Mouse (Mus musculus): ENCODE measurements at regions not wholly inside any gene's neighbourhood (a gene's known extent, or its start where the extent isn't known, plus 50 kb on each side); places are given as distances from the start of the nearest gene placed in this dataset. TPM values are rescaled to one million over a fixed set of nuclear protein-coding genes. Genes with fewer than 3 reads are reported as not detected.

GRCm38 (mm10) chr4:67662122-67662521, 834.7 kb downstream of the Tlr4 start:
- no peak for DNase-seq (ENCODE audit: low spot score)
- H3K9me3 ChIP-seq (replicated peaks; ENCODE audit: control insufficient read depth, low read length): no peaks in the 10 kb centered on the region
- H3K27me3 ChIP-seq (ENCODE audit: control insufficient read depth, insufficient read depth, low read length): no peaks in the 10 kb centered on the region
- H3K4me1 ChIP-seq (ENCODE audit: control insufficient read depth, insufficient read depth, low read length): no peaks in the 10 kb centered on the region
- H3K4me2 ChIP-seq (ENCODE audit: low read depth, low read length): no peak overlapping the region
- H3K27ac ChIP-seq (replicated peaks; ENCODE audit: low read depth, low read length): no peak overlapping the region
- H3K36me3 ChIP-seq (replicated peaks; ENCODE audit: control insufficient read depth, insufficient read depth, low read depth, low read length): no peaks in the 10 kb centered on the region
- ATAC-seq (replicated peaks; ENCODE audit: insufficient number of reproducible peaks, low FRiP score, low TSS enrichment, low read depth): no peak
- H3K9ac ChIP-seq (replicated peaks; ENCODE audit: low read length): no peak overlapping the region
- H3K4me3 ChIP-seq (ENCODE audit: low read depth, low read length): no peak overlapping the region
- 41% methylated on average over 3 of the region's 3 CpGs for WGBS

- Histone ChIP-seq H3K9me3 (replicated peaks; ENCODE audit: control insufficient read depth, low read length) (no peaks in the 10 kb centered on the region), H3K36me3 (replicated peaks; ENCODE audit: control insufficient read depth, insufficient read depth, low read depth, low read length) (no peaks in the 10 kb centered on the region), H3K4me3 (ENCODE audit: low read depth, low read length) (no peak overlapping the region), H3K27me3 (ENCODE audit: control insufficient read depth, insufficient read depth, low read length) (no peaks in the 10 kb centered on the region), H3K27ac (replicated peaks; ENCODE audit: low read depth, low read length) (no peak overlapping the region), H3K4me1 (ENCODE audit: control insufficient read depth, insufficient read depth, low read length) (no peaks in the 10 kb centered on the region), H3K9ac (replicated peaks; ENCODE audit: low read length) (no peak overlapping the region), H3K4me2 (ENCODE audit: low read depth, low read length) (no peak overlapping the region)
- WGBS: 74% methylated on average over 1 of the region's 1 CpGs
- ATAC-seq (replicated peaks; ENCODE audit: insufficient number of reproducible peaks, low FRiP score, low TSS enrichment, low read depth) (no peak), DNase-seq (ENCODE audit: low spot score) (no peak)
Observed at GRCm38 (mm10) chr4:67673961-67674360, 846.6 kb downstream of the Tlr4 start.

GRCm38 (mm10) chr4:67677589-67677988, 850.2 kb downstream of the Tlr4 start:
- ATAC-seq (replicated peaks; ENCODE audit: insufficient number of reproducible peaks, low FRiP score, low TSS enrichment, low read depth) (no peak), DNase-seq (ENCODE audit: low spot score) (no peak)
- no peak overlapping the region for H3K4me2 ChIP-seq (ENCODE audit: low read depth, low read length)
- no peak overlapping the region for H3K9ac ChIP-seq (replicated peaks; ENCODE audit: low read length)
- no peaks in the 10 kb centered on the region for H3K27me3 ChIP-seq (ENCODE audit: control insufficient read depth, insufficient read depth, low read length)
- H3K9me3 ChIP-seq (replicated peaks; ENCODE audit: control insufficient read depth, low read length): no peaks in the 10 kb centered on the region
- no peaks in the 10 kb centered on the region for H3K36me3 ChIP-seq (replicated peaks; ENCODE audit: control insufficient read depth, insufficient read depth, low read depth, low read length)
- H3K27ac ChIP-seq (replicated peaks; ENCODE audit: low read depth, low read length): no peak overlapping the region
- no peaks in the 10 kb centered on the region for H3K4me1 ChIP-seq (ENCODE audit: control insufficient read depth, insufficient read depth, low read length)
- 86% methylated on average over 1 of the region's 1 CpGs for WGBS
- H3K4me3 ChIP-seq (ENCODE audit: low read depth, low read length): no peak overlapping the region

GRCm38 (mm10) chr4:67698438-67698837, 871.1 kb downstream of the Tlr4 start:
- Histone ChIP-seq H3K36me3 (replicated peaks; ENCODE audit: control insufficient read depth, insufficient read depth, low read depth, low read length) (no peaks in the 10 kb centered on the region), H3K9me3 (replicated peaks; ENCODE audit: control insufficient read depth, low read length) (no peaks in the 10 kb centered on the region), H3K4me3 (ENCODE audit: low read depth, low read length) (no peak overlapping the region), H3K4me2 (ENCODE audit: low read depth, low read length) (no peak overlapping the region), H3K4me1 (ENCODE audit: control insufficient read depth, insufficient read depth, low read length) (no peaks in the 10 kb centered on the region), H3K9ac (replicated peaks; ENCODE audit: low read length) (no peak overlapping the region), H3K27me3 (ENCODE audit: control insufficient read depth, insufficient read depth, low read length) (no peaks in the 10 kb centered on the region), H3K27ac (replicated peaks; ENCODE audit: low read depth, low read length) (no peak overlapping the region)
- ATAC-seq (replicated peaks; ENCODE audit: insufficient number of reproducible peaks, low FRiP score, low TSS enrichment, low read depth) (no peak), DNase-seq (ENCODE audit: low spot score) (no peak)

Small RNAs in the stretch of these regions (microRNA-seq; reads per million reads assigned to microRNA genes)
- gene Gm44497 (ENCODE audit: borderline number of aligned reads): not detected
